Mouse (Mus musculus) hindlimb bud, embryonic 11.5 days (tissue): Measurements from ENCODE around the gene 9130230L23Rik.
"Not testable (repeated sequence)": the region's sequence is repeated elsewhere in the genome, so short reads cannot be mapped to it uniquely, and the experiment has no call there.

Source experiments
- DNase-seq: peaks from one replicate; pipeline ENCODE4 v3.0.0-alpha.2; 2012; ENCODE audit warnings: low read depth, low spot score; ENCODE audit errors: extremely low spot score

Gene 9130230L23Rik

DNA sequence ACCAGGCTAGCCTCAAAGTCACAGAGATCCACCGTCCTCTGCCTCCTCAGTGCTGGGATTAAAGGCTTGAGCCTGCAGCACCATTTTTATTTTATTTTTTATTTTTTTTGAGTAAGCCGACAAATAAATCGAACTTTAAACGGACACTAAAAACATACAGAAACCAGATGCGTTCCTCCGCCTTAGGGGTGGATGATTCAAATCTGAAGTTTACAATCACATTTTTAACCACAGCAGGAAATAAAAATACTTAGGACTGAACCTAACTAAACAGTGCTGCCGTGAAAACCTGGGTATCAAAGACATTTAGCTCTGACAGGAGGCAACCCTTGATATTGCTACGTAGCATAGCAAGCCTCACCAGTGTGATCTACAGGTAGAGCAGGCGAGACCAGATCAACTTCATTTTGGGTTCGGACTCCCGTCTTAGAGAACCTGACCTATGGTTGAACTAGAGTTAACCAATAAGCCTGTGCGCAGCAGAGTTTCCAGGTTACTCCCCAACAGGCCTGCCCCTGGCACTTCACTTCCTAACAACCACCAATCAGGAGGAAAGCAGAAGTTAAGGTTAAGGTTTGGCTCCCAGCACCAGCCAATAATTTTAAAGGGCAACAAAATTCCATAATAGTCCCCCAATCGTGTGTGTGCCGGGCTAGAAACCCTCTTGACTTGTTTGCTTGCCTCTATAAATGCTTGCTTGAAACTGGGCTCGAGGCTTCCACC lies 4.3 kb upstream of the 9130230L23Rik start:
- no peak for DNase-seq

DNA sequence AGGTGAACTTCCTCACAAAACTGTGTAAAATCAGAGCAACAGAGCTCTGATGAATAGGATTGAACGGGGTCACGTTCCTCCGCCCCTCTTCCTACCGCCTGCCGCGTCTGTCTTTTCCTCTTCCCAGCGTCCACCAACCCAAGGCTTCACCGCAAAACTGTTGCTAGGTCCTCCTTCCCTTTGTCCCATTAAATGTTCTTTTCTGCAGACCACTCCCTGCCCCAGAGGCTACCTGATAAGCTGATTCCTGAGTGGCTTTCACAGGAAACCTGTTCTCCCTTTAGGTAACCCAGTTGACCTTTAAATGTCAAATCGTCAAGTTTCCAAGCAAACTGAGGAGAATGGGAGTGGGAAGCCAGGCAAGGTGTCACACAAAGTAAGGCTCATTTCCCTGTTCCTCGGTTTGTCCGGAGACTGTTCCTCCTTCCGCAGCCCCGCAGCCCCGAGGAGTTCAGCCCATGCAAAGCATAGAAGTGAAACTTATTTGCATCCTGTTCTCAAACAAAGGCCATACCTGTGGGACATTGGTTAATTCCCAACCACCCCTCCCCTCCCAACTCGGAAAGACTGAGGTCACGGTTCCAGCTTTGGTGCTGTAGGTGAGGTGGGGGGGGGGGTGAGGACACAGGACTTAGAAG lies 1.1 kb upstream of the 9130230L23Rik start:
- no peak for DNase-seq

DNA sequence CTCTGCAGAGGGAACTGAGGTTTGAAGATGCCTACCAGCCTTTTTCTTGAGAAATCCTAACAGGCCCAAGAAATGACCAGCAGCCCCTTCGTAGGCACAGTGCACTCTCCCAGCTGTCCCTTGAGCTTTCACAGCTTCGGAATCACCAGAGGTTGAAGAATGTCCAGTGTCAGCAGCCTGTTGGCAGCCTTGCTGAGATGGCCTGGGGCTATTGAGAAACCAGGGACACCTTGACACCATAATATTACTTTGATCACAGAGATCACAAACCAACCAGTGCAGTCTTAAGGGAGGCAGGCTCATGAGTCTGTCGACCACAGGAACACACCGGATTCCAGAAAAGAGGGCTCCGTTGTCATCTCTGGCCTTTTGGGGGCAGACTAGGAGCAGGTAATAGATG lies 2.9 kb downstream of the 9130230L23Rik start:
- no peak for DNase-seq

- DNase-seq: no peak
Observed at GRCm38 (mm10) chr5:66000567-66001125, 3.4 kb downstream of the 9130230L23Rik start.

GRCm38 (mm10) chr5:66000074-66000473 lies 4.0 kb downstream of the 9130230L23Rik start:
- DNase-seq: no peak

- no peak for DNase-seq
Observed at GRCm38 (mm10) chr5:65999106-65999505, 5.0 kb downstream of the 9130230L23Rik start.

DNA sequence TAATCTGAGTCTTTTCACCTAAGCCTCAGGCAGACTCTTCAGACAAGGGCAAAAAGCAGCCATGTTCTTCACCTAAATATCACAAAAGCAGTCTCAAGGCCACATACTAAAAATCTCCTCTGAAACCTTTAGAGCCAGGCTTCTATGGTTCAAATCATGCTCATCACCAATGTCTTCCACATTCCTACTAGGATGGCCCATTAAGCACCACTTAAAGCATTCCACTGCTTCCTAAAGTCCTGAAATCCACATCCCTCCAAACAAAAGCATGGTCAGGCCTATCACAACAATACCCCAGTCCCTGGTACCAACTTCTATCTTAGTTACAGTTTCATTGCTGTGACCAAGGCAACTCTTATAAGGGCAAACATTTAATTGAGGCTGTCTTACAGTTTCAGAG lies 6.3 kb downstream of the 9130230L23Rik start:
- no peak for DNase-seq

GRCm38 (mm10) chr5:65994643-65995042 lies 9.4 kb downstream of the 9130230L23Rik start:
- DNase-seq: no peak

GRCm38 (mm10) chr5:65991191-65991590 lies 12.9 kb downstream of the 9130230L23Rik start:
- DNase-seq: no peak

- not testable (repeated sequence) for DNase-seq
Observed at GRCm38 (mm10) chr5:65987004-65987403, 17.1 kb downstream of the 9130230L23Rik start.

GRCm38 (mm10) chr5:65986426-65986825 lies 17.7 kb downstream of the 9130230L23Rik start:
- no peak for DNase-seq

GRCm38 (mm10) chr5:65975731-65976130 lies 28.4 kb downstream of the 9130230L23Rik start:
- DNase-seq: no peak

DNA sequence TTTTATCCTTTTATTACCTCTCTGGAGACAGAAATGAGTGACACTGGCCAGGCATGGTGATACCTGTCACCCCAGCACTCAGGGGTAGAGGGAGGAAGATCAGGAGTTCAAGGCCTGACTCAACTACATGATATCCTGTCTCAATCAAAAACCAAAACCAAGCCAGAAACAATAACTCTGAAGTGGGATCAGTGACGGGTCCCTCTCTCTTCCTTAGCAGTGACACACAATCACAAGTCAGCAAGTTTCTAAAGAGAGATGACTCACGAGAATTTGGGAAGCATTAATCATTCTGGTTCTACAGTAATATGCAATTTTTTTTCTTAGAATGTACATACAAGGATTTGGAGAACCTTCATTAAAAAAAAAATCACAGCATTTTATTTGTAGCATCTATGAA lies 30.9 kb downstream of the 9130230L23Rik start:
- no peak for DNase-seq

- no peak for DNase-seq
Observed at GRCm38 (mm10) chr5:65968004-65968403, 36.1 kb downstream of the 9130230L23Rik start.

DNA sequence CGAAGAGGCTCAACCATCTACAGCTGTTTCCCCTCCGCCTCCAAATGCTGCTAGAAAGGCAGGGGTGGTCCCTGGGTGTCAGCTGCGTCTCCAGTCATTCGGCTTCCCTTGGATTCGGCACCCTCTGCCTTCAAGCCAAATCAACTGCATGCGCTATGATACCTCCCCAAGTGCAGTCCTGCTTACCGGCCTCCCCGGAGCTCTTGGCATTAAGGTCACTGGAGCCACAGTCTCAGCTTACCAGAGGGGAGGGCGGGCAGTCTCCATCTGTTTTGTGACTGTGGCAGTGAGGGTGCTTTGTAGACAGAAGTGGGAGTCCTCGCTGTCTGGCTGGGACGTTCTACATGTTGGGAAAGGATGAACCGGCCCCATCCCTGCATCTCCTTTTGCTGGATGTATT lies 37.0 kb downstream of the 9130230L23Rik start:
- DNase-seq: no peak

DNA sequence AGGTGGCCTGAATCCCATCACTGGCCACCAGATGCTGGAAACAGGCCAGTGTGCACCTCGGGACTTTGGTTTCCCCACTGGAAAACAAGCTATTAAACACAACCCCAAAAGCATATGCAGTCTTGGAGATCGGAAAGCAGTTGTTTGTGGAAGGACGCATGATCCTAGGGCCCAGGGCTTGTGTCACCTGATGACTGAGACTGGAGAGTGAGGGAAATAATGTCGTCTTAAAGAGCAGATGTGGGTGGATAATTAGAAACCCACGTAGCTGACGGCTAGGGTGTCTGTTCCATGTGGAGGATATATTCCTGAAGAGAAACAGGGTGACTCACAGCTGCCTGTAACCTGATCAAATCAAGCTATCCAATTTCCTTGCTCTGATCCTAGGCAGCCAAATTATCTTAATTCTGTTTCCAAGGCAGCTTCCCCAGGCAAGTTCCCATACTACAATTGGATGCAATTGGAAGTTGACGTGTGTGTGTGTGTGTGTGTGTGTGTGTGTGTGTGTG lies 38.3 kb downstream of the 9130230L23Rik start:
- no peak for DNase-seq

DNA sequence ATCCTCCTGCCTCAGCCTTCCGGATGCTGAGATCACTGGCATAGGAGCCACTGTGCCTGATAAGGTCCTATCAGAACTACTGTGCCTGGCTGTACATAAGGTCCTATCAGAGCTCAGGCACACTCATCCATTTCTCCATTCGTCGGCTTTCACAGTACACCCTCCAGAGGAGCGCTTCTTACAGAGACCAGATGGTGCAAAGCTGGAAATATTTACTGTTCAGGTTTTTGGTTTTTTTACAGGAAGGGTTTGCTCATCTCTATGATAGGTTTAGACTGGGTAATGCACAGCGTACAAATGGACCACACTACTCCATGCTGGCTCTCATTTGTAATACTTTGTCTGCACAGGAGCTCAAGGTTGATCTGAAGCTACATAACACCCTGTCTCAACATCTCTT lies 40.8 kb downstream of the 9130230L23Rik start:
- no peak for DNase-seq

- DNase-seq: no peak
Observed at GRCm38 (mm10) chr5:65960597-65960950, 43.5 kb downstream of the 9130230L23Rik start.

DNA sequence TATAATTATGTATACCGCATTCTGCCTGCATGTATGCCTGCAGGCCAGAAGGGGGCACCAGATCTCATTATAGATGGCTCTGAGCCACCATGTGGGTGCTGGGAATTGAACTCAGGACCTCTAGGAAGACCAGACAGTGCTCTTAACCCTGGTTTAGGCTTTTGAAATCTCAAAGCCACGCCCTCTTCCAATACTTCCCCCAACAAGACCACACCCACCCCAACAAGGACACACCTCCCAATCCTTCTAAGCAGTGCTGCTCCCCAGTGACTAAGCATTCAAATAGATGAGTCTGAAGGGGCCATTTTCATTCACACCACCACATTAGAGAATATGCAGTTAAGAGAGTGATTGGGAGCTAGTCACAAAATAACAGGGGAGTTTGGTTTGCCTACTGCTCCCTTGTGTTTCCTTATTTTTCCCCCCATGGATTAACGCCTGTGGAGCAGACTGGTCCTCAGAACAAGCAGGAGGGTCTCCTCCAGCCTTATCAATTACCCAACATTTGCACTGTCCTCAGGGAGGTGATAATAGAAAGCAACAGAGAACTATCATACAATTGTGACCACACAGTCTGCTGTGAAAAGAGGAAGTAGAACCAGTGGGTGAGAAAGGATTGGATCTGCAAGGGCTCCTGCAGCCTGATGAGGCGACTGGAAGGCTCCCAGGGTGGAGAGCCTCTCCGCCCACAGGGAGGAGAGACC lies 44.0 kb downstream of the 9130230L23Rik start:
- DNase-seq: no peak

GRCm38 (mm10) chr5:65958597-65958996 lies 45.5 kb downstream of the 9130230L23Rik start:
- DNase-seq: no peak

DNA sequence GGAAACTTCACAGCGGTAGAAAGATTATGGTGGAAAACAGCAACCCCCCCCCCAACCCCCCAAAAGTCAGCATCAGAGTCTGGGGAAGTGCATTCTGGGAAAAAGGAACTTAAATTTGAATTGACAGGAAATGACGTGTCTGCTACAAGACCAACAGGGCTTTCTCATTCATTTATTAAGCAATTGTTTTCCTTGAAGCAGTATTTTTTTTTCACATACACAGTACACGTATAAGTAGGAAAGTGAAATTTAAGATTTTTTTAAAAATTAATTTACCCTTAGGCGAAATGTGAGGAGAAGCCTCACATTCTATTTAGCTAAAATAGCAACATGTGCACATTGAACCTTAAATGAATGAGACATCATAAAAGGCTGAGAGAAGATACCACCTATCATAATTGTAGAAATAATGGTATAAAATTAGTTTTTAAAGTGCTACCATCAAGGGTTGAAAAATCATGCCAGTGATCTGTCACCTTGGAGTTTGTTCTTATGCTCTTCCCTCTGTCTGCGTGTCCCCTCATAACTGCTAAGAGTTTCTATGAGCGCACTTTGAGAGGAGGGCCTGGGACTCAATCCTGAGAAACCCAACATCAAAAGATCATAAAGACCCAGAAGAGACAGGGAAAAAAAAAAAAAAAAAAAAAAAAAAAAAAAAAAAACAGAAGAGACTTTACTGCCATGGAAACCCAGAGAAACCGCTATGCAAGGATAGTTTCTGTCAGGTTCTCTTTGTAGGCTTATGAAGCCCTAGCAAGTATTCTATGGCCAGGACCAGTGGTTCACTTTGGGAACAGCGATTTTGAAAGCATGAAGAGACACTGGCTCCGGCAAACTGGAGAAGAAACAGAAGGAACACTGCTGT lies 47.7 kb downstream of the 9130230L23Rik start:
- no peak for DNase-seq
